Mouse (Mus musculus) neural tube, embryonic 15.5 days (tissue): Measurements from ENCODE around the gene Gm10037. TPM values are rescaled to one million over a fixed set of nuclear protein-coding genes. Genes with fewer than 3 reads are reported as not detected.

Source experiments
- ATAC-seq: fragments of 200-750 bp; cut with Nextera tagmentation; 2 replicates; pipeline ENCODE4 v1.8.0; 2017; ENCODE audit warnings: mild to moderate bottlenecking, moderate TSS enrichment, moderate library complexity; ENCODE audit not compliant: low FRiP score
- H3K27ac ChIP-seq: fragments of 300-500 bp; sonication (generic); replicated peaks from 2 replicates; pipeline ENCODE4 v1.5.1; 2015; ENCODE audit warnings: mild to moderate bottlenecking, inconsistent platforms
- H3K27me3 ChIP-seq: fragments of 300-500 bp; sonication (generic); replicated peaks from 2 replicates; pipeline ENCODE4 v1.6.1; 2015; ENCODE audit warnings: inconsistent platforms
- H3K36me3 ChIP-seq: fragments of 300-500 bp; sonication (generic); 2 replicates; pipeline ENCODE4 v1.6.1; 2015; ENCODE audit warnings: inconsistent platforms
- H3K4me1 ChIP-seq: fragments of 300-500 bp; sonication (generic); 2 replicates; pipeline ENCODE4 v1.6.1; 2015; ENCODE audit warnings: inconsistent platforms
- H3K4me2 ChIP-seq: fragments of 300-500 bp; sonication (generic); 2 replicates; pipeline ENCODE4 v1.6.1; 2015; ENCODE audit warnings: inconsistent platforms, mild to moderate bottlenecking, moderate library complexity
- H3K4me3 ChIP-seq: fragments of 300-500 bp; sonication (generic); replicated peaks from 2 replicates; pipeline ENCODE4 v1.5.1; 2015; ENCODE audit warnings: mild to moderate bottlenecking, inconsistent platforms
- H3K9ac ChIP-seq: fragments of 300-500 bp; sonication (generic); replicated peaks from 2 replicates; pipeline ENCODE4 v1.6.1; 2015; ENCODE audit warnings: mild to moderate bottlenecking, inconsistent platforms
- H3K9me3 ChIP-seq: fragments of 300-500 bp; sonication (generic); replicated peaks from 2 replicates; pipeline ENCODE4 v1.6.1; 2016; ENCODE audit warnings: inconsistent platforms
- WGBS: fragments of 180-500 bp; shearing (Covaris S2); methylation state at CpG from one replicate; pipeline ENCODE4 v1.1.7; 2015; ENCODE audit warnings: mixed read lengths; 5-methylcytosine and 5-hydroxymethylcytosine counted together
- polyA plus RNA-seq: library from polyadenylated mRNA; unstranded; fragments of >200 nt; fragmentation: Nextera tagmentation; extraction: Ambion mirVana; gene quantifications from 2 replicates; pipeline ENCODE4 v1.2.1, GENCODE M21; 2015

Gene Gm10037
- polyA plus RNA-seq, 1 experiment from 2014 or later, result 7.2 TPM

GRCm38 (mm10) chr13:67876699-67877254, 45.9 kb downstream of the Gm10037 start:
- no peak for ATAC-seq
- no peak overlapping the region for H3K4me3 ChIP-seq
- H3K36me3 ChIP-seq, result no peaks in the 10 kb centered on the region
- no peaks in the 10 kb centered on the region for H3K4me1 ChIP-seq
- H3K27ac ChIP-seq, result no peak overlapping the region
- no peak overlapping the region for H3K4me2 ChIP-seq
- no peaks in the 10 kb centered on the region for H3K27me3 ChIP-seq
- H3K9me3 ChIP-seq, result no peaks in the 10 kb centered on the region
- WGBS, result 76% methylated on average over 7 of the region's 7 CpGs
- no peak overlapping the region for H3K9ac ChIP-seq

GRCm38 (mm10) chr13:67883966-67884365, 53.1 kb downstream of the Gm10037 start:
- no peaks in the 10 kb centered on the region for H3K27me3 ChIP-seq
- no peaks in the 10 kb centered on the region for H3K9me3 ChIP-seq
- 91% methylated on average over 8 of the region's 8 CpGs for WGBS
- no peaks in the 10 kb centered on the region for H3K36me3 ChIP-seq
- H3K9ac ChIP-seq, result no peak overlapping the region
- H3K4me3 ChIP-seq, result no peak overlapping the region
- no peak overlapping the region for H3K27ac ChIP-seq
- H3K4me2 ChIP-seq, result no peak overlapping the region
- H3K4me1 ChIP-seq, result no peaks in the 10 kb centered on the region
- no peak for ATAC-seq

Other genes starting within 250 kb of the Gm10037 start
- 4.8 and 4.9 TPM in 2 replicates for gene Zfp729b, start 221.4 kb upstream of the Gm10037 start, polyA plus RNA-seq
- gene Gm49345, start 193.3 kb upstream of the Gm10037 start, polyA plus RNA-seq, result not detected in 2 replicates
- gene Zfp729a, start 193.3 kb upstream of the Gm10037 start, polyA plus RNA-seq, result 2.9 and 3.4 TPM in 2 replicates
- 12.8 and 13.3 TPM in 2 replicates for gene Zfp738, start 144.0 kb upstream of the Gm10037 start, polyA plus RNA-seq
- 8.2 and 8.5 TPM in 2 replicates for gene Zfp65, start 101.9 kb upstream of the Gm10037 start, polyA plus RNA-seq
- gene Zfp85, start 75.9 kb upstream of the Gm10037 start, polyA plus RNA-seq, result 6.5 and 8.1 TPM in 2 replicates
- 3.6 and 3.7 TPM in 2 replicates for gene Zfp493, start 51.4 kb upstream of the Gm10037 start, polyA plus RNA-seq
- 12.7 and 13.2 TPM in 2 replicates for gene Zfp273, start 17.4 kb upstream of the Gm10037 start, polyA plus RNA-seq
- not detected in 2 replicates for gene BC048507, start 32.2 kb downstream of the Gm10037 start, polyA plus RNA-seq